Mouse (Mus musculus): Measurements from ENCODE around the gene Atxn10.

Atxn10 gene

DNA sequence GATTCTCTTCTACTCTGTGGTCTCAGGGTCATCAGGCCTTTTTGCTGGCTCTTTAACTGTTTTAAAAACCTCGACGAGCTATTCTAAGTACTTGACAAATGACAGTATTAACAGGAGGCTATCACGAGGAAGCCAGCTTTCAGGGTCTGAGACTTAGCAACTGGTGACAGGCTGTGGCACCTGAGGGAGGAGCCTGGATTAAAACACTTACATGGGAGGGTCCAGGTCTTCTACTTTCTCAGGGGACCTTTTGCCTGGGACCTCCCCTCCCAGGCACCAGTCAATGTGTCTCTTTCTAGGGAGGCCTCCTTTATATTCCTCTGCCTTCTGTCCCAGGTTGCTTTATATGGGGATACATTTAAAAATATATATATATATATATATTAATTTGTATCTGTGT is 1.8 kb upstream of the Atxn10 start:
- no peak for DNase-seq (ENCODE audit: low spot score in 2 of 2)

DNA sequence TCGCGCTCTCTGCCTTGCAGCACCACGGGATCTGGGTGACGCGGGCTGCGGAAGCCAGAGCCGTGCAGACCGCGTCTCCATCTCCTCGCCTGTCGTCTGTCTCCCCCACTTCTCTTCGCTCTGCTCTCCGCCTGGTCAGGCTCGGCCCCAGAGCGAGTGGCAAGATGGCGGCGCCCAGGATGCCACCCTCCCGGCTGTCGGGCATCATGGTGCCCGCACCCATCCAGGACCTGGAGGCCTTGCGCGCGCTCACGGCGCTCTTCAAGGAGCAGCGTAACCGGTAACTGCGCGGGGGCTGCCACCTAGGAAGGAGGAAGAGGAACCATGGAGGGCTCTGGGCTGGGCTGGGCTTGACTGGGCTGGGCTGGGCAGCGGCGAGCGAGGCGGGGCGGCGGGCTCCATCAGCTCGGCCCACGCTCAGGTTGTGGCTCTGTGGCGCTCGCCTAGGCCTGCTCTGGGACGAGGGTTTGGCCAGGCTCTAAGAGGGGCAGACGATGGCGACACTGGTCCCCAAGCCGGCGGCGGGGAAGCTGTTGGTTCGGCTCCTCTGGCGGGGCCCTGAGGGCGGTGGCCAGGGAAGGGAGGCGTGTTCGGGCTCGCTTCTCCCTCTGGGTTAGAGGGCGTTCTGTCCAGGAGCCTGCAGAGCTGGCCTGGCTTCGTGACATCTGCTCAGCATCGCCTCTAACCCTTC is 401 bp downstream of the Atxn10 start:
- DNase-seq (ENCODE audit: low spot score in 2 of 2): peak; percentile 62 to 84

DNA sequence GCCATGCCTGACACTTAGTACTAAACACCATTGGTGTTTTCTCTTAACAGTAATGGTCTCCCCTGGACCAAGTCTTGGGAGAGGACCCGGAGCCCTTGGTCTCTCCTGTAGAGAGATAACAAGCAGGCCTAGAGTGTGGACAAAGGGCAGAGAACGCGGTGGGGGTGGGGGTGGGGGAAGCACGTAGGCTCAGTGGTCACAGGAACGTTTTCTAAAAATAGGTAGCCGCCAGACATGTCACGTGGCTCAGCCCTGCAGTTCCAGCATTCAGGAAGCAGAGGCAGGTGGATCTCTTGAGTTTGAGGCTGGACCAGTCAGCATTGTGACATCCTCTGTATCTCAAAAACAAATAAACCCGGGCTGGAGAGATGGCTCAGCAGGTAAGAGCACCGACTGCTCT is 1.2 kb downstream of the Atxn10 start:
- no peak for DNase-seq (ENCODE audit: low spot score in 2 of 2)

DNA sequence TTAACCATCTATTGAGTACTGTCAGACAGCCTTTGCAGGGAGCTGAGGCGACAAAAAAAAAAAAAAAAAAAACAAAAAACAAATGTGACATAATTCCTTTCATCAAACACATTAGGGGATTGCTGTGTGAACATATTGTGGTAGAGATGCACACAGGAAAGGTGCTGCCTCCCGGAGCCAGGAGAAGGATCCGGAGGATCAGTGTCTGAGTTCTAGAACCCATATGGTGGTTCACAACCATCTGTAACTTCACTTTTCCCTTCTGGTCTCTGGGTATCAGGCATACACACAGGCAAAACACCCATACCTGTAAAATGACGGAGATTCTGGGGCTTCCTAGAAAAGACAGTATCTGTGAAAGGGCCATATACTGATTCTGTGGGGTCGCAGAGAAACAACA is 1.9 kb downstream of the Atxn10 start:
- no peak for DNase-seq (ENCODE audit: low spot score in 2 of 2)

DNA sequence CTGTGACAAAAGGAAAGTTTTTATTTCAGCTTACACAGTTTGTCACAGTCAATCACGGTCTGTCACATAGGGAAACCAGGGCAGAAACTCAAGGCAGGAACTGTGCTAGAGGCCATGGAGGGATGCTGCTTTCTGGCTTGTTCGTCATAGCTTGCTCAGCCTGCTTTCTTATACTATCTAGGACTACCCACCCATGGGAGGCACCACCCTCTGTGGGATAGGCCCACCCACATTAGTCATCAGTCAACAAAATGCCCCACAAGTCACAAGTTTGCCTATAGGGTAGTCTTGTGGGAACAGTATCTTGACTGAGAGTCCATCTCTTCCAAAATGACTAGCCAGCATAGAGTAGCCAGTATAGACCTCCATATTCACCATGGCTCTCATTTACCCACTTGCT is 6.2 kb downstream of the Atxn10 start:
- DNase-seq (ENCODE audit: low spot score in 2 of 2): no peak

DNA sequence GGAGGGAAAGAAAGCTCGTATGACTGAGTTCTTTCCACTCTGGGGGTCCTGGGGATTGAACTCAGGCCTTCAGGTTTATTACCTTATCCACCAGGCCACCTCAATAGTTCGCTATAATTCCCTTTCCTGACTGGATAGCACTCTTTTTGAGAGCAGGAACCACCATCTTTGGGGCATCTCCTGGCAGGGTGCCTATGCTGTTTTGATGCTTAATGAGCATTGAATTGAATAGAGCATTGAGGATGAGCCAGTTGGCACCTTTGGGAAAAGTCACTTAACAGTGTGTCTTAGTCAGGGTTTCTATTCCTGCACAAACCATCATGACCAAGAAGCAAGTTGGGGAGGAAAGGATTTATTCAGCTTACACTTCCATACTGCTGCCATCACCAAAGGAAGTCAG is 8.6 kb downstream of the Atxn10 start:
- DNase-seq (ENCODE audit: low spot score in 2 of 2): no peak

DNA sequence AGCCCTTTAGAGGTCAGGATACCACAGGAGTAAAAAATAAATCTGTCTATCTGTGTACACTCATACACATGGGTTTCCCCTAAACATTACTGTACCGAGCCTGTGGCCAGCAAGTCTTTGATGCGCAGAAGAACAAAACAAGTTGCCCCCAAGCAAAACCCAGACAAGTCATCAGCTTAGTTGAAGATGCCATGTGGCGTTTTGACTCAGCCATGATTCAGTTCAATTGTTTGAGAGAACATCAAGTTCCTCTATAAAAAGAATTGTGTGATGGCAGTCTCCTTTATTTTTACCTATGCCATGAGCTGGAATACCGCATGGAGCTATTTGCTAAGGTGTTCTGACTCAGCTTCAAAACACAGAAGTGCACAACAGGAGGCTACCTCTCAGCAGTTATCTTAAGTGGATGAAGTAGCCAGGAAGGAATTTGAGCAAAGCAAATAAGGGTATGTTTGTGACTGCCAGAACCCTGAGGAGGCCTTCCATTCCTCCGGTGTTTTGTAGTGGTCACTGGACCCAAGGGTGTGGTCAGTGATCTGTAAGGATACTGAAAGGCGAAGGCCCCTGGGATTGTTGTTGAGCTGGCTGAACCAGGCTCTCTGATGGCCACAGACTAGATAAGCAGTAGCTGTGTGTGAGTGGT is 11.1 kb downstream of the Atxn10 start:
- DNase-seq (ENCODE audit: low spot score in 2 of 2): no peak

DNA sequence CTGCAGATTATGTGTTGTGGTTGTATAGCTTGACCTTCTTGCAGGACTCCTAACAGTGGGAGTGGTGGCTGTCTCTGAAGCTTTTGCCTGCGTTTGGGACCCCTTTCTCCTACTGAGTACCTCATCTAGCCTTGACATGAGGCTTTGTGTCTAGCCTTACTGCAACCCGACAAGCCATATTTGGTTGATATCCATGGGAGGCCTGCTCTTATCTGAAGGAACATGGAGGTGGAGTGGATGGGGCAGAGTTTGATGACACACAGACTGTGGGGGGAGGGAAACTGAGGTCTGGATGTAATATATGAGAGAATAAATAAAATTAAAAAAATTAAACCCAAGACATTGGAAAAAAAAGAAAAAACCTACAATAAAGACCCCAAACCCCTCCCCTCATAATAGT is 14.1 kb downstream of the Atxn10 start:
- DNase-seq (ENCODE audit: low spot score in 2 of 2): no peak

DNA sequence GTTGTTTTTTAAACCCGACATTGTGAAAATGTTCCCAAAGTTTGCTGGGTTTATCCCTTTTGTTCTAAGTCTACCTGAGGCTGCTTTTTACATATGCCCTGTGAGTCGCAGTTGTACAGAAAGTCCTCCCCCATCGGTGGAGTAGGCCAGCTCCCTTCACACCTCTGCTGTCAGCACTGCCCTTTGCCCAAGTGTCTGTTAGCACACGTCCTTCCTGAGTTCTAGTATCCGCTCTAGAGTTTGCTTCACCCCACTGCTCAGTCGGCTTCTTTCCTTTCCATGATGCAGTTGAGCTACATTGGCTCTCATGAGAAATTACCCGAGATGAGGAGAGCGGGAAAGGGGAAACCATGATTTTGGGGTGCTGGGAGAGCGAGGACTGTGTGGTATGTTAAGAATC is 18.0 kb downstream of the Atxn10 start:
- no peak for DNase-seq (ENCODE audit: low spot score in 2 of 2)

DNA sequence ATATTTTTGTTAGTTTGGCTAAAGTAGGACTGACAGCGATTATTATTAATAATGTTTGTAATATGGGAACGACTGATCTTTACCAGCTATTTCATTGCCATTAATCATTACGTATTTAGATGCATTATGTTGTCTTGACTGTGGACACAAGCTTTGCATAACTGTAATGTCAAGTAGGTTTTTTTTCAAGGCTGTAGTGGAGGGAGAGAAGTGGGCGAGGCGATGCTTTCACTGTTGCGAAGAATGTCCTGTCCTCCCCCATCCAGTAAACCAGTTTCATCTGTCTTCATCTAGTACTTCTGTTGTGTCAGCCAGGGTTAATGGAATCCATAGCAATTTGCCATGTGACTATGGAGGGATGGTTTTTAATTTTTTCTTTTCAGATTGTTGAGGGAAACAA is 20.1 kb downstream of the Atxn10 start:
- no peak for DNase-seq (ENCODE audit: low spot score in 2 of 2)

DNA sequence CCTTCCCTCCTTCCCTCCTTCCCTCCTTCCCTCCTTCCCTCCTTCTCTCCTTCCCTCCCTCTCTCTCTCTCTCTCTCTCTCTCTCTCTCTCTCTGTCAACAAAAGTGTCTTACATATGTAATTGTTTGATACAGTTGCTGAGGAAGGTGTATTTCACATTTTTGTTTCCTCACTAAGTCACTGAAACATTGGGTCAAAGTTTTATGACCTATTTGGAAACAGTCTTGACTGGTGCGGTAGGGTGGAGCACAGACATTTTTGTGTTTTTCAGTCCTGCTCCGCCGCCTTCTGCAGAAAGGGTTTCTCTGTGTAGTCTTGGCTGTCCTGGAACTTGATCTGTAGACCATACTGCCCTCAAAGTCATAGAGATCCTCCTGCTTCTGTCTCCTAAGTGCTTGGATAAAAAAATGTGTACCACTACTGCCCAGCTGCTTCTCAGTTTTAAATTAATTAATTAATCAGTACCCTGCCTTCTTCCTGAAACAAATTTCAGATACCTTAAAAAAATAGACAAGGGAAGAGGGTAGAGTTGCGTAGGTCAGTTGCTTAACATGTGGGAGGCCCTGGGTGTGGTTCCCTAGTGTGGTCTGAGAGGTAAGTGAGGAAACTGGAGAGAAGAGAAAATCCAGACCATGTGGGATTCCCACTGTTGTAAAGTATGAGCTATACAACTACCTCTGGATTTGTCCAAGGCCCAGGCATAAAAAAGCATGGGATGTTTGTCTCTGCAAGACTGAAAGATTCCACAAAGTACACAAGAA is 21.6 kb downstream of the Atxn10 start:
- DNase-seq (ENCODE audit: low spot score in 2 of 2): no peak

DNA sequence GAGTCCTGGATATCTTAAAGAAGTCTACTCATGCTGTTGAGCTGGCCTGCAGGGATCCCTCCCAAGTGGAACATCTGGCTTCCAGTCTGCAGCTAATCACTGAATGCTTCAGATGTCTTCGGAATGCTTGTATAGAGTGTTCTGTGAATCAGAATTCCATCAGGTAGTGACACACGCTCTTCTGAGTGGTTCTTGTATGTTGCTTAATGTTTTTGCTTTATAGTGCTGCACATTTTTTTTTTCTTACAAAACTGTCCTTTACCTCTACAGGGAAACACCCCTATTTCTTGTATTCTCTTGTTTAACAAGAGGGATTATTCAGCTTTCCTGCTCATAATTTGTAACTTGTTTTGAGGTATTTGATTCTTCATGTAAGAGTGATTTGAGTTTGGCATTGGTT is 23.4 kb downstream of the Atxn10 start:
- no peak for DNase-seq (ENCODE audit: low spot score in 2 of 2)

DNA sequence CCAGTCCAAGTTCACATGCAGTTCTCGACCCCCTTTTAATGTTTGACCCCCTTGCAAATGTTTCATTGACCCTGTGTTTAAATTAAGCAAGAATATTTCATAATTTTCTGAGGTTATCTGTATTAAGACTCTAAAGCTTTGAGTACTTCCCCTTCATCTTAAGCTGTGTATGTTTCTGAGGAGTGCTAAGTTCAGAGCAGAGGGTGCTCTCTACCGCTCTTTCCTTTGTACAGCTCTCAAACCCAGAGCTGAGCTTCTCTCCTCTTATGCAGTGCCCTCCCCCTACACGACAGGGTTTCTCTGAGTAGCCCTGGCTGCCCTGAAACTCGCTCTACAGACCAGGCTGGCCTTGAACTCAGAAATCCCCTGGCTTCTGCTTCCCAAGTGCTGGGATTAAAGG is 23.9 kb downstream of the Atxn10 start:
- DNase-seq (ENCODE audit: low spot score in 2 of 2): no peak

DNA sequence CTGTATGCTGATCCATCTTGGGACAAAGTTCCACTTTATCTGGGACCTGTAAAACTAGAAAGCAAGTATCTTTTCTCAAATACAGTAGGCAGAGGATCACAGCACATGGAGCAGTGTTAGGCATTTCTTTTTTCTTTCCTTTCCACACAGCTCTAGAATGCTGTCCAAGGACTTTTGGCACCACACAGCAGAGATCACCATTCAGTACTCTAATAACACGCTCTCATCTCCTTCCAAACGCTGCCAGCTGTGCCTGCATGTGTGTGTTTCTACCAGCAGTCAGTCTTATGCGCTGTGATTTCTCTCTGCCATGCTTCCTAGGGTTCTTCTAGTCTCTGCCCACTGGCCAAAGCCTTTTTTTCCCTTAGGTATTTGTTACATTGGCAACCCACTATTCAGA is 28.3 kb downstream of the Atxn10 start:
- DNase-seq (ENCODE audit: low spot score in 2 of 2): no peak

DNA sequence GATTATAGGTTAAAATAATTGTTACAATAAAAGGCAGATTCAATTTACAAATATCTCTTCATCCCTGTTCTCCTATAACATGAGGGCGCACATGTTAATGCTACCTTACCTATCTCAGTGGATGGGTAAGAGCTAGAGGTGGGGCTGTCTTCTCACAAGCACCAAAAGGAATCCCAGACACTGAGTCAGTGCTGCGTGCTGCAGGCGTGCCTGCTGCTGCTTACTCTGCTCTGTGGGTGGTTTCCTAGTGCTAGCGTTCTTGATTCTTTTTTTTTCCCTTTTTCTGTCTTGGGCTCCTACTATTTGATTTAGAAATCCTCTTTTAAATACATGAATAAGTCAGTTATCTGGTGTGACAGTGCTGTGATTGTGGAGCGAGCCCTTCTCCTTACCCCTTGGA is 30.9 kb downstream of the Atxn10 start:
- DNase-seq (ENCODE audit: low spot score in 2 of 2): no peak

DNA sequence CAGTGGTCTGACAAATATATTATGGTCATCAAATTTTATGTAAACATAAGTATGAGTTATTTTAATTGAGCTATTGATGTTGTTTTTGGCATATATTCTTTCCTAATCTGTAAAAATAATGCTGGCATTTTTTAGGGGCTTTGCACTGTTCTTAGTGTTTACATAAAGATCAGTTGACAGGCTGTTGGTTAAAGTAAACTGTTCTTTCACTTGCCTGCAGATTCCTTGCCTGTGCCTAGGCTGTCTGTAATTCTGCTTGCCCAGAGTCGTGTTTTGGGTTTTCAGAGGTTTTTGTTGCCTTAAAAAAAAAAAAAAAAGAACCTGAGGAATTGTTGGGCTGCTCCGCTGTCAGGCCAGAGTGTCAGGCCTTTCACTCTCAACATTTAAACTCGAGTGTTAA is 33.7 kb downstream of the Atxn10 start:
- no peak for DNase-seq (ENCODE audit: low spot score in 2 of 2)

DNA sequence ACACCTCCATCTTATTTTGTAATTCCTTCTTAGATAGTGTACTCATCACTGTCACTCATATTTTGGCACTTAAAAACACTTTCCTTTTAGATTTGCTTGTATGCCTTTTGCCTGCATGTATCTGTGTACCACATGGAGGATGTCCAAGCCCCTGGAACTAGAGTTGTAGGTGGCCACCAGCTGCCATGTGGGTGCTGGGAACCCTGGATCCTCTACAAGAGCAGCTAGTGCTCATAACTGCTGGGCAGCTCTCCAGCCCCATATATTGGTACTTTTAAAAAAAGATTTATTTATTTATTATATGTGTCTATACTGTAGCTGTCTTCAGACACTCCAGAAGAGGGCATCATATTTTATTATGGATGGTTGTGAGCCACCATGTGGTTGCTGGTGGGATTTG is 37.1 kb downstream of the Atxn10 start:
- DNase-seq (ENCODE audit: low spot score in 2 of 2): no peak

DNA sequence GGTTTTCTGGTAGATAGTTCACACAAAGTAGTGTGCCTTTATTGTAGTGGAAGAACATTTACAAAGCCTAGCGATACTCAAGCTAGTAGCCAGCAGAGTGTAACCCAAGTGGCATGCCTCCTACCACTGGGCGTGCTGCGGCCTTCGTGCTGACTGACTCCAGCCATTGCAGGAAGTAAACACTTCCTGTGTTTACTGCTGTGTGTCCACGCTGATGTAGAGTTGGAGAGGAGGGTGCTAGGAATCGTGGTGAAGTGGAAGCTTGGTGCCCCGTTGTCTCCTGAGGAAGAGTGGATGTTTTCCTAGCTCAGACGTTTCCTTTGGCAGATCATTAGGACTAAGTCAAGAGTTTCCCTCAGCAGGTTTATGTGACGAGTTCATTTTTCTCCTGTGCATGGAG is 47.4 kb downstream of the Atxn10 start:
- no peak for DNase-seq (ENCODE audit: low spot score in 2 of 2)

DNA sequence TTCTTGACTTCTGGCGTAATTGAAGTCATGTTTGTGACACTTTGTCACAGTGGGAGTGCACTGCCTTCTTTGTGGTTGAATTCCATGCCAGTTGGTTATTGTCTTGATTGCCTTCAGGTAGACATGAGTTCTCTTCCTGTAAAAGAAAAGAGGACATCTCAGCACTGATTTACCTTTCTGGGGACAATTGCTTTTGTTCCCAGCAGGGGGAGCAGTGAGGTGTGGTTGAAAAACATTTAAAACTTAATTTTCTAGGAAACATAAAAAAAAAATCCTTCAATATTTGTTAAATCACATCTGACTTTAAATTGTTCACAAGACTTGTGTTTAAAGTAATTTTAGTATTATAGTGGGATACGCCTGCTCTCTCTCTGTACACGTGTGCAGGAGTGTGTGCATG is 52.7 kb downstream of the Atxn10 start:
- DNase-seq (ENCODE audit: low spot score in 2 of 2): no peak

DNA sequence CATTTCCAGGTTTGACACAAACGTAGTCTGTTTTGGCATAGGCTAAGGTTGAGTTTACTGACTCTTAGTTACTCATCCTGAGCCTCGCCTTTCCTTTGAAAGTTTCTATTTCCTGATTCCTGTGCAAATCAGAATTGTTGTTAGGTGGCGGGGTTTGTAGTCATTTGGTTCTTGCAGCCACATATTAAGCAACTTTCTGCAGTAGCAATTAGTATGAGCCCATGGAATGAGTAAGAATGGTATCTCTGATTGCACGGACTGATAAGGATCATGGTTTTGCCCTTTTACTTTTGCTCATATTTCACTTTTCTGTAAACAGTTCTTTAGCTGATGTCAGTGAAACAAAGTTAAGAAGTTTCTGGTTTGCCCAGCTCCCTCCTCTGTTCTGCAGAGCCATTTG is 53.9 kb downstream of the Atxn10 start:
- DNase-seq (ENCODE audit: low spot score in 2 of 2): no peak

DNA sequence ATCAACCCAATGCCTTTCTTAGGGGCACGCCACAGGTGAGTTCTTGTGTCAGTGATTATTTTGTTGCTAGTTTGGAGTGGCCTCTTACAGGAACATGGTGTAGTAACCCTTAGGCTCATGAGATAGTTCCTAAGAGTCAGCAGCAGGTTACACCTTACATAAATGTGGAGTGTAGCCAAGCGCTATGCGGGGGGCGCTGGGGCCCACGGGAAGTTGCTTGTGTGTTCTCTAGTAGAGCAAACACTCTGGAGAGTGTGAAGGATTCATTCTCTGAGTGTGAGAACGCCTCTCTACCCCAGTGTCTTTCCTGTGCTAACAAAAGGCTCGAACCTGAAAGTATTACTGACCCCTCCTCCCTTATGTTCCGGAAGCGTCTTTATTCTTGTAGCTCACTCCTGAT is 59.3 kb downstream of the Atxn10 start:
- DNase-seq (ENCODE audit: low spot score in 2 of 2): no peak

DNA sequence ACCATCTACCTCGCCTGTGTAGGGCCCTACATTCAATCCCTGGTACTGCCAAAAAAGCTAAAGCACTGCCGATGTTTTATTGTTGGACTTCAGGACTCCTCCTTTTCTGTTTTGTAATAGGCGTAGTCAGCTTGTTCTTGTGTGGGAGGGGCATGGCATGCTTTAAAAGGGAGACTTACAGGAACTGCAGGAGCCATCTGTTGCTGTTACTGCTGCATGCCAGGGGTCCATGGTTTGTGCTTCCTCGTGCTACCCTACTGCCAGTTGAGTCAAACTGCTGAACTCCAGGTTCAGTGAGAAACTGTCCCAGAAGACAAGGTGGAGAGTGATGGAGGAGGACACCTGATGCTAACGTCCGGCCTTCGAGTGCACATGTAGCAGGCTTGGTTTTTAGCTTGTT is 65.9 kb downstream of the Atxn10 start:
- DNase-seq (ENCODE audit: low spot score in 2 of 2): no peak

DNA sequence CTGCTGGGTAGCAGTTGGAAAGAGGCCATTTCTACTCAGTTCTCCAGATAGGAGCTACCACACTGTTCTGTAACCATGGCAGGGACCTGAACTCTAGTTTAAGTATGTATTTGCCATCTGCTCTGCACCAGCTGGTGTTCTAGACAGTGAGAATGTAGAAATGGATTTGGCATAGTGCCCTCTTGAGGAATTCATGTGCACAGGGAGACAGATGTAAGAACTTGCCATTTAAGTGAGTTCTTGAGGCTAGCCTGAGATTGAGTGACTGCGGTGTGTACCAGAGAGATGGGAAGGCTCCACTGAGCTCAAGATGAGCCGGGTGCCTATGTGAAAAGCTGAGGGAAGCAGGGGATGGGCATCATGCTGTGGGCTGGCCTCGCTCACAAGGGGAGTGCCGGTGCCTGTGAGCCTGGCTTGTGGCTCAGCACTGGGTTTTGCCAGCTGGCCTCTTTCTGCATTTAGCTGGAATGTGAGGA is 67.2 kb downstream of the Atxn10 start:
- DNase-seq (ENCODE audit: low spot score in 2 of 2): no peak

Data from spleen, postnatal 4 days (tissue).